Mouse (Mus musculus): ENCODE data around the gene Naglu.
"Not testable (repeated sequence)": the region's sequence is repeated elsewhere in the genome, so short reads cannot be mapped to it uniquely, and the experiment has no call there.

Naglu gene

DNA sequence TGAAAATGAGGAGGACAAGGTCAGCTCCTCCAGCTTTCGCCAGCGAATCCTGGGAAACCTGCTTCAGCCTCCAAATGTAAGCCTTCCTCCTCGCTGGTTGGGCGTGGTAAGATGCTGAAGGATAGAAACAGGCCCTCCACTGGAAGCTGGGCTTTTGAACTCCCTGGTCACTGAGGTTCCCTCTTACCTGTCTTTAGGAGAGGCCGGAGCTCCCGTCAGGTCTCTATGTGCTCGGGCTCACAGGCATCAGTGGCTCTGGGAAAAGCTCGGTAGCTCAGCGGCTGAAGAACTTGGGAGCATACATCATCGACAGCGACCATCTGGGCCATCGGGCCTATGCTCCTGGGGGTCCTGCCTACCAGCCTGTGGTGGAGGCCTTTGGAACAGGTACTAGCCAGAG, 15.0 kb downstream of the Naglu start:
- no peak for DNase-seq

DNA sequence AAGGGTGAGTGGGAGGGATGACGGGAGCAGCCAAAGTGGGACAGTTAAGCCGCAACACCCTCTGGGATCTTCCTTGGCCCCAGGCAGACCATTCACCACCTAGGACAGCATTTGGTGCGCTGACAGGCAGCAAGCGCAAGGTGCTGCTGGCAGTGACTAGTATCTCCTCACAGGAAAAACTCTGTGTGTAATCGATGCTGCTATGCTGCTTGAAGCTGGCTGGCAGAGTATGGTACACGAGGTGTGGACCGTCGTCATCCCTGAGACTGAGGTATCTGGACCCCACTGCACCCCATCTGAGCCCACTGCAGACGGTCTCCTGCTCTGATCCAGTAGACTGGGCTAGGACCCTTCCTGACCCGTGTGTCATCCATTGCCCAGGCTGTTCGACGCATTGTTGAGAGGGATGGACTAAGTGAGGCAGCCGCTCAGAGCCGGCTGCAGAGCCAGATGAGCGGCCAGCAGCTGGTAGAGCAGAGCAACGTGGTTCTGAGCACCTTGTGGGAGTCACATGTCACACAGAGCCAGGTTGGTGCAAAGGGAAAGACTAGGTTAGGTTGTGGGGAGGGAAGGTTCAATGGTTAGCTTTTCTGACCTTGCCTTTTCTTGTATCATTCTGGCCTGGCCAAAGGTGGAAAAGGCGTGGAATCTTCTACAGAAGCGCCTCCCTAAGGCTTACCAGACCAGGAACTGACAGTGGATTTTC, 16.0 kb downstream of the Naglu start:
- no peak for DNase-seq

DNA sequence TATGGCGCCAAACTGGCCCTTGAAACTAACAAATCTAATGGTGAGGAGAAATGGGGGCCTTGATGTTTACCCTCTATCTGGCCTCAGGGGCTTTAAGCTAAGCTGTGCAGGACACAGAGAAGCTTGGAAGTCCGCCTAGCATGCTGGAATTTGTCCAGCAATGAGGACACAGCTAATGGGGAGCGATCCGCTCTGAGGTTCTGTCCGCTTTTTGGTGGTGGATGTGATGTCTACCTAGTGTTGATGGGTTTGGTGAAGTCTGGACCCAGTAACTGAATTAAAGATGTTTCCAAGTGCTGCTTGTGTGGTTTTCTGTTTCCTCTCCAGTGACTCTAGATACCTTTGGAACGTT, 16.5 kb downstream of the Naglu start:
- DNase-seq, result no peak

DNA sequence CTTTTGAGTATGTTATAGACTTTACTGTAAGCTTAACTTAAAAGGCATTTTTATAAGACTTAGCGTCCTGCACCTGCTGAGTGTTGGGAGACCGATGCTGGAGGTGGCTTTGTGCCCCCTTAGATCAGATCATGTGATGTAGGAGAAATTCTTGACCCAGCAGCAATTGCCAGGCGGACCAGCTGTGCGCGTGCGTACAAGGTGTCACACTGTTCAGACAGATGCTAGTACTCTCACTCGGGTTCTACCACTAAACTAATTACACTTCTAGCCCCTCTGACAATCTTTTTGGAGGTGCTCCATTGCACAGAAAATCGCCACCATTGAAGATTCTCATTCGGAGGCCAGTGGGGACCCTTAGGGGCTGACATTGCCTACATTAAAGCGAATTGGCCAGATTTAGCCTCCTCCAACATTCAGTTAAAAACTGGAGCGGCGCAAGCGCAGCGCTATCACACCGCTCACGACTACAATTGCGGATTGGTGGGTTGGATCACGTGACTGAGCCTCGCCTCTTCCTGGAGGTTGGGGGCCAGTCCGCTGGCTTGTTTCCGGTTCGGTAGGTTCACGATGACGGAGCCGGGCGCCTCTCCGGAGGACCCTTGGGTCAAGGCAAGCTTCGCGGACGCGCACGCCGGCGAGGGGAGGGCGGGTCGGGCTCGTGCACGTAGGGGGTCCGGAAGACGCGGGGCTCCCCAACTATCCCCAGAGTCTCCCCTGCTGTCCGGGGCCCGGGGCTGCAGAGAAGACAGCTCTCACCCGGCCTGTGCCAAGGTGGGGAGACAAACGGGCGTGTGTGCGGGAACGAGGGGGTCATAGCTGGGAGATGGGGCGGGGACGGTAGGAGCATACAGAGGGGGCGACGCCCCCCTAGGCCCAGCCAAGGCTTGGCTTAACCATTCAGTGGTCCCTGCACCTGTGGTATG, 17.2 kb downstream of the Naglu start, which contains the start of gene Mlx:
TSS of gene Mlx (plus strand) at position 522 of the 926 bp plus-strand sequence.
- peak; percentile 79 to 80 for DNase-seq

DNA sequence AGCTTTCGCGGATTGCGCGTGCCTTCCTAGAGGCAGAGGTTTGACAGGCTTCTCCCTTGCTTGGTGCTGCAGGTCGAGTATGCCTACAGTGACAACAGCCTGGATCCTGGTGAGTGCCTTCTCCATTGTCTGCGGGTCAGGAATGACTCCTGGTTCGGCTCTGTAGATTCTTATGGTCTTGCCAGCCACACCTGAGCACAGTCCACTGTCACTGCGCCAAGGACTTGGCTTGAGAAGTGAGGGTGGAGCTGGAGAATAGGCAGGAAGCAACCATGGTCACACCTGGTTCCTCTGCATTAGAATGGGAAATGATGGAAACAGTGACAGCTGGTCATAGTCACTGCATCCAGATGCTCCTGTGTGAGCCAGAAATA, 17.9 kb downstream of the Naglu start:
- DNase-seq, result no peak

DNA sequence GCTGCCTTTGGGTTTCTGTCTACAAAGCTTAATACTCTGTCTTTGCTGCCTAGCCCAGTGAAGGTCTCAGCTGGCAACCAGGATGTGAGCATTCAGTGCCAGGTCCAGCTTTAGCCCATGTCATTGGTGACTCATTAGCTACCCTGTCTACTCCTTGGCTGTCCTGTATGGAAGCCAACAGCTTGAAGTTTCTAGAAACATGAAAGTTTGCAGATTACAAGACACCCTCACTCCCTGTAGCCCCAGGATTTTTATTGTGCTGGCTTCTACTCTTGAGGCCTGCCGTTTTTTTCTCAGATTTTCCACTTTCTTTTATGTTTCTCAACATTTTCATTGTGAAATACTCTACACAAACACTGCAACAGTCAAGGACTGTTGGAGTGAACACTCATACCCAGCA, 20.1 kb downstream of the Naglu start:
- DNase-seq, result no peak

DNA sequence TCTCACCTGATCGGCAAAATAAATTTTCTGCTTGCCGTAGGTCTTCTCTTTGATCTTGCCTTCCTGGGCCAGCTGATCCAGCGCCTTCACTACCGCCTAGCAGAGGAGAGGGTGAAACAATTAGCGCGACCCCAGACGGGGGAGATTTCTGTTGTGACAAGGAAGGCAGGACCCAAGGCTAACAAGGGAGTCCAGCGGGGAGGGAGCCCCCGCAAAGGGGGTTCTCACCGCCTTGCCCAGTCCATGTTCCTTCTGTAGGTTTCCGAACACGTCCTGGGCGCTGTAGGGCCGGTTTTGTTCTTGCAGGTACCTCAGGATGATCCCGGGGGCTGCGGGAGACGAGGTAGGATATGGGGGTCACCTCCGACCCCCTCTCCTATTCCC, 25.1 kb downstream of the Naglu start:
- DNase-seq, result no peak

DNA sequence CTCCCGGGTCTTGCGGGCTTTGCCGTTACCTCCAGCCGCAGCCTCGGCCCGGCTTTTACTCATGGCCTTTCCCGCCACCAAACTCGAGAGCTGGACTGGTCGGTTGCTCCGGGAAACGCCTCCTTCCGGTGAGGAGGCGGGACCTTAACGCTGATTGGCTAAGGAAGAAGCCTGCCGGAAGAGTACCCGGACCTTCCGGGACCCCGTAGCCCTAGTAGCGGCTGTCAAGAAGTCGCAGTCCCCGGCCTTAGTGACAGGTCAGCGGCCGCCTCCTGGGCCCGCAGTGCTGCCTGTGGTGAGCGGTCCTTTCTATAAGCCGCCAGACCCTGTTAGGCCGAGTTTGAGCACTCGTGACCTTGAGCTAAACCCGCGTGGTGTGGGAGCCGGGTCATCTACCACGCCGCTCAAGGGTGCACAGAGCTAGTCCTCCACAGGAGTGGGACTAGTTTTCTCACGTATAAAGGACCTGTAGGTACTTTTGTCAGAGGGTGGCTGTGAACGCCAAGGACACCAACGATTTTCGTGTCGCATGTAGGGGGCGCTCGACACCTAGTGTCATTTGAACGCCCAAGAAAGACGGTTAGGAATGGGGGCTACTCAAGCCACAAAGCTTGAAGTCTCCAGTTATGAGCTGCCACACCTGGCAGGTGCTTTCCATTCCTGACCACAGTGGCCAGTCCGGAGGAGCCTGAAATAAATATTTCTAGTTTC, 25.7 kb downstream of the Naglu start, which contains the start of gene Psmc3ip:
TSS of gene Psmc3ip (minus strand) at position 123 of the 711 bp plus-strand sequence.
- DNase-seq, result peak; percentile 85 to 93

DNA sequence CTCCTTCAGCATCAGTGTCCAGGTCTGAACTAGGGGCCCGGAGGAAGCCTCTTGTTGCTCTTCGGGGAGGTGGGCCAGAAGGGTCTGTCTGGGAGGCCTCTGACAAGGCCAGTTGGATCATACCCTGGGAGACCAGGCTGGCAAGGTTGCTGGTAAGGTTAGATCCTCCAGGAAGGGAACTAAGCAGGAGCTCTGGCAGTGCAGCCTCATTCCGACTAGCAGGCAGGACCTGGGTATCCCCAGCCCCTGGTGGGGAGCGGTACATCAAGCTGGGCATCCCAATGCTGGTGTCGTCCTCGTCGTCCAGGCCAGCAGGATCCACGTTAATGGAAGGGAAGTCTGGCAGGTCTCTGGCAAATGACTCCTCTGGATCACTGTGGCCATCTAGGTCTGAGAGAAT, 28.4 kb downstream of the Naglu start:
- DNase-seq, result no peak

DNA sequence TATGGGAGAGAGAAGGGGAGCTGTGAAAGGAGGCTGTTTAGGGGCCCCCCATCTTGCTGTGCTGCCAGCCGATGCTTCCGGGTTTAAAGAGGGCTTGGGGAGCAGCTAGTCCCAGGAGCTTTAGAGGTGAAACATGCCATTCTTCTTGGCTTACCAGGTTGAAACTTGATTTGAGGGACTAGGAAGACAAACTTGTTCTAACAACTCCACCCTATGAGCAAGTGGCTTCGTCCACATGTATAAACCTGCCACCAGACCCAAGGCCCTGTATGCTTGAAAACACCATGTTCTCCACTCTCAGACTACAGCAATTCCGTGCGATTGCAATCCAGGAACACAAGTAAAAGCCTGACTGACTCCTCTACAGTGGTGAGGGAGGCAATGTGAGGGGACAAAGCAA, 33.2 kb downstream of the Naglu start:
- no peak for DNase-seq

DNA sequence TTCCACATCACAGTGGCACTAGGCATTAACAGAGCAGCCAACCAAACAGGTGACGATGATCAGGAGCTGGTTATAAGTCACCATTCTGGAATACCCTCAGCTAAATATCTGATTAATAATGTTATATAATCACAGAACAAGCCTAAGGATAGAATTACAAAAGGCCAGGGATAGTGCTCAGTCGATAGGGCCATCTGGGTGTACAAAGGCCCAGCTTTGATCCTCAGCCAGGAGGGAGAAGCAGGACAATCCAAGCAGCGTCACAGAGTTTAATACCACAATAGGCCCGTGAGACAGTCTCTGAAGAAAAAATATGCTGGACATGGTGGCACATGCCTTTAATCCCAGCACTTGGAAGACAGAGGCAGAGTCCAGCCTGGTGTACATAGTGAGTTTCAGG, 39.5 kb downstream of the Naglu start:
- DNase-seq, result no peak

DNA sequence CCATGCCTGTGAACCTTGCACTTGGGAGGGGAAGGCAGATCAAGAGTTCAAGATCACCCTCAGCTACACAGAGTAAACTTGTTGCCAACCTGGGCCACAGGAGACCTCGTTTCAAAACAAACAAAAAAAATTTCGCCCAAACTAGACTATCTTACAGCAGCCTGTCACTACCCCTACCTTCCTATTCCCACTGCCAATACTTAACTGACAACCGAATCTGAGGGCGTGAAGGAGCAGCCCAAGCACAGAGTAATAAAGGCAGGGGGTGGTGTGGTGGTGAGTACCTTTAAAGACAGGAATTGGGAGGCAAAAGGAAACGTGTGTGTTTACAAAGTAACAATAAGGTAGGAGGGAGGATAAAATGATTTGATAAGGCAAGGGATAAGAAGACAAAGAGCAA, 40.9 kb downstream of the Naglu start:
- no peak for DNase-seq

DNA sequence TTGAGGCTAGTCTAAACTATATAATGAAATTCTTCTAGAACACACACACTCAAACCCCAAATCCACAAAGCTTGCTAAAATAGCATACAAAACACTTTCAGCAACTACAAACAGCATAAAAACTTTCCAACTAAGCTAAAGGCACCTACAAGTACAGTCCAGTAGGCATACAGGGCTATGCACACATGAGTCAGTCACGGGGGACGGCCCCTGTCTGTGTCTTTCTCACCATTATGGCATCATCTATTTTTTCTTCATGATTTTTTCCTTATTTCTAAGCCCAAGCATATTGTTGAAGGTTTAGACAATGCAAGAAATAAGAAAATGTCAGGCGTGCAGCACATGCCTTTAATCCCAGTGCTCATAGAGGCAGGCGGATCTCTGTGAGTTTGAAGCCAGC, 41.4 kb downstream of the Naglu start:
- no peak for DNase-seq

DNA sequence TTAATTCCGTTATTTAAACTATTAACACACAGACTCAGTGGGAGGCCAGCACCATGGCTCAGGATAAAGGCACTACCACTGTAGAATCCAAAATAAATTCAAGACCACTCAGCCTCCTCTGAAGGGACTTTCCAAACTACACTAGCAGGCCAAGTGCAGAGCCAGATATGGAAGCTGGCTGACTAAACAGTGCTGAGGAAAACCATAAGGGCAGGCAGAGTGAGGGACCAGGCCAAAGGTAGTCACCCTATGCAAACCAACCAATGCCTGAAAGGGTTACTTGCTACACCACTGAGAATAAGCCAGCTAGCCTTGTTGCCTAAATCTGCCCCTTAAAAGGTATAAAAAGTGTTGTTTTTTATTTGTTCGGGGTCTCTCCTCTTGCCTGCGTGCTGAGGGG, 42.4 kb downstream of the Naglu start:
- DNase-seq, result no peak

DNA sequence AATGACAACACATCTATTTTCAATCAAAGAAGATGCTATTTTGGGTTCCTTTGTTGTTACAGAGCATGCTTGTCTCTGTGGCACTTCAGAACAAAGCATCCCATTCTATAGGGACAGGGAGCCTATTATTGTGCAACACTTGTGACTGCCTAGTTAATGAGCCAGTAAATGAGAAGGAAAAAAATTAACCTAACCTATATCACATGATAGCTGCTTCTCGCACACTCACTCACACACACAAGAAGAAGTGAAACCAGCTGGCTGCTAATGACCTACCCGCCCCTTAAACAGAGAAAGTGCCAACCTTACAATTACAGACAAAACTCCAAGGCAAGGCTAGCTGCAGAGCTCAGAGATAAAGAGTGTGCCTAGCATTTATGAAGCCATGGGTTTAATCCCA, 45.8 kb downstream of the Naglu start:
- peak in 1 of 2 experiments; percentile 18 for DNase-seq

DNA sequence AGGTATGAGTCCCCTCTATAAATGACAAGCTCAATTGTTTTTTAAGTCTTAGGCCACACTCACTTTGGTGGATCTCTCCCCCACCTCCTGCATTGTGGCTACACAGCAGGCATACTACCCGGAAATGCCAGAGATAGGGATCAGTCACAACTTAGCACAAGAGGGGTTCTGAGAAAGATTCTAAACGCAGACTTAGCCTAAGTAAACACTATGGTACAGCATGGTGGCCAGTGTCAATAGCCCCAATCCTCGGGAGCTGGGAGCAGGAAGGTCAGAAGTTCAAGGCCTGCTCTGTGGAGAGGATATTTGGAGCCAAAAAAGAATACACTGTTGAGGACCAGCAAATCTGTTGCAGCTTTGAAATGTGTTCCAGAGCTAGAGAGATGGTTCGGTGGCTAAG, 48.3 kb downstream of the Naglu start:
- no peak for DNase-seq

DNA sequence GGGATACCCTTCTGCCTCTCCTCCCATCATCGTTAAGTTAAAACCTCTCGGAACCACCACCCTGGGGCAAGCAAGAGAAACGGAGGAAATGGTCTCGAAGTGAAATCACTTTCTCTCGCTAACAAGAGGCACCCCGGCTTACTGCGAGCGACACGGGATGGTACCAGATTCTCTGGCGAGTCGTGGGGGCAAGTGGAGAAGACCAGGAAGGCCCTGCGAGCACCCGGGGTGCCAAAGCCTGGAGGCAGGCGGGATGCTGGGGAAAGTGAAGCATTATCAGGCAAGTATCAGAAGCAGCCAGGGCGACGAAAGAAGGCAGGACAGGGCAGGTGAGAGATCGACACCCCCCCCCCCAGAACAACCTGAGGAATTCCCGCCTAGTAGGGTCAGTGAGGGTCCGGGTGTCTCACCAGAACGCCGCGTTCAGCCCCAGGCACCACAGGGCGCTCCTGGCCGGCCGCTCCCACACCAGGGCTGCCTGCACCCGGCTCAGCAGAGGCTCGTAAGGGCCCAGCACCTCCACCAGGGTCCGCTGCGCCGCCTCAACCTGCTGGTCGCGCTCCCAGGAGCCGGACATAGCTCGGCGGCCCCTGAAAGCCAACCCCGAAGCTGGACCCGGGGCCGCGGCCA, 49.4 kb downstream of the Naglu start:
- no peak for DNase-seq

DNA sequence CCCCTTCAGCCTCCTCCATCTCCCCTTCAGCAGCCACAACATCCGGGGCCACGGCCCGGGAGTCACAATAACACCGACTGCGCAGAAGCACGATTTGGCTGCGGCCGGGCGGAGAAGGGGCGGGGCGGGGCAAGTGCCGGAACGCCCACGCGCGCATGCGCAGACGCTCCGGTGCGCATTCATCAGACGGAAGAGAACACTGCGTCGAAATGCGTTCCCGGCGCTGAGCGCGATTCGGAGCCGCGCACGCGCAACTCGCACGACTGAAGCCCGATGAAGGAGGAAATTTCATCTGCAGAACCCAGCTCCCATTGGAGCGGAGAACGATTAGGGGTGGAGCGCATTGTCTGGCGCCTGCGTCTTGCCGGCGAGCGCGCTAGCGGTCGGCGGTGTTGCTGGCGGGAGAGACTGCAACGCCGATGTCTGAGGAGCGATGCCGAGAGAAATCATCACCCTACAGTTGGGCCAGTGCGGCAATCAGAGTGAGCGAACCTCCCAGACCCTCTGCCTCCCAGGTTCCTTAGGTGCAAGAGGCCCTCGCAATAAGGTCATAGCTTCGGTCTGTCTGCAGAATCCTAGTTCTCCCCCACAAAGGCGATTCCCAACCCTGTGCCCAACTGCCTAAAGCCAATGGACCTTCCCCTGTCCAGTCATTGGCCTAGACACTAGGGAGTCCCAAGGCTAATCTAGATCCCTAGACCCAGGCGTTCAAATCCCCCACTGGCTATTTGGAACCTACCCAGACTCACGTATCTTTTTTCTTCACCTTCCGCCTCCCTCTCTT, 50.1 kb downstream of the Naglu start, which contains the start of the genes Retreg3 and Tubg1:
TSS of gene Retreg3 (minus strand) at position 133 of the 784 bp plus-strand sequence.
TSS of gene Tubg1 (plus strand) at position 178 of the 784 bp plus-strand sequence.
- DNase-seq, result peak; percentile 99

DNA sequence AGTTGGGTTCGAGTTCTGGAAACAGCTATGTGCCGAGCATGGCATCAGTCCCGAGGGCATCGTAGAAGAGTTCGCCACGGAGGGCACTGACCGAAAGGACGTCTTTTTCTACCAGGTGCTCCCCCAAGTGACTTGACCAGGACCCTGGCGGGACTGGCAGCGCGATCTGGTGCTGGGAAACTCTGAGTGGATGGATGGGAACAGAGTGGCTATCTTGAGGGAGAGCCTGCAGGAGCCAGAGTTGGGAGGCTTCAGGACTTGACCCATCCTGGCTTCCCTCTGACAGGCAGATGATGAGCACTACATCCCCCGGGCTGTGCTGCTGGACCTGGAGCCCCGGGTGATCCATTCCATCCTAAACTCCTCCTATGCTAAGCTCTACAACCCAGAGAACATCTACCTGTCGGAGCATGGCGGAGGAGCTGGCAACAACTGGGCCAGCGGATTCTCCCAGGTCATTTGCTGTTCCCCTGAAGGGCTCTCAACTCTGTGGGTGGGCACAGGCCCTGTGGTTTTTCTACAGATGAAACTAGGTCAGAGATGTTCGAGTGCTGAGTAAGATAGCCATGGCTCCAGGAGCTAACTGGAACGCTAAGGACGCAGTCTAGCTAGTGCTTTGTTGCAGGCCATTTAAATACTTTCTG, 50.9 kb downstream of the Naglu start:
- peak in 1 of 2 experiments; percentile 19 for DNase-seq

DNA sequence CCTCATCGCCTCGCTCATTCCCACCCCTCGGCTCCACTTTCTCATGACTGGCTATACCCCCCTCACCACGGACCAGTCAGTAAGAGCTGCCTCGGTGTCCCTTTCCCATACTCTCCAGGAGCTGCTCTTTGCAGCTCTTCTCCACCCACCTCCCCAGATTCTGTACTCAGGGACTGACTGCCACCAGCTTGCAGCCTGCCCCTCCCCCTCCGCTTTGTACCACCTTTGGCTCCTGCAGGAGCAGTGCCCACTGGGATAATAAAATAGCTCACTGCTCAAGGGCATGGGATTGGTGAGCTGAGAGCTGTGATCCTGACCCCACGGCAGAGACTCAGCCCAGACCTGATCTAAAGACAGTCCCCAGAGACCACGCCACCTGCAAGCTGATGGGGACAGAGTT, 54.7 kb downstream of the Naglu start:
- not testable (repeated sequence) for DNase-seq

DNA sequence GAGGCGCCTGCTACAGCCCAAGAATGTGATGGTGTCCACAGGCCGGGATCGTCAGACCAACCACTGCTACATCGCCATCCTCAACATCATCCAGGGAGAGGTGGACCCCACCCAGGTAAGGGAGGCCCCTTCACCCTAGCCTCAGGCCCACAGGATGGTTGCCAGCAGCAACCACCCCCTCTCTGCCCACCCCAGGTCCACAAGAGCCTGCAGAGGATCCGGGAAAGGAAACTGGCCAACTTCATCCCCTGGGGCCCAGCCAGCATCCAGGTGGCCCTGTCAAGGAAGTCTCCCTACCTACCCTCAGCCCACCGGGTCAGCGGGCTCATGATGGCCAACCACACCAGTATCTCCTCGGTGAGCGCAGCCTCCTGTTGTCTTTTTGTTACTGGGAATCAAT, 55.2 kb downstream of the Naglu start:
- DNase-seq, result not testable (repeated sequence)
